Mouse (Mus musculus): Measurements from ENCODE around the gene Olfr506.
"Not testable (repeated sequence)": the region's sequence is repeated elsewhere in the genome, so short reads cannot be mapped to it uniquely, and the experiment has no call there.

Gene Olfr506

DNA sequence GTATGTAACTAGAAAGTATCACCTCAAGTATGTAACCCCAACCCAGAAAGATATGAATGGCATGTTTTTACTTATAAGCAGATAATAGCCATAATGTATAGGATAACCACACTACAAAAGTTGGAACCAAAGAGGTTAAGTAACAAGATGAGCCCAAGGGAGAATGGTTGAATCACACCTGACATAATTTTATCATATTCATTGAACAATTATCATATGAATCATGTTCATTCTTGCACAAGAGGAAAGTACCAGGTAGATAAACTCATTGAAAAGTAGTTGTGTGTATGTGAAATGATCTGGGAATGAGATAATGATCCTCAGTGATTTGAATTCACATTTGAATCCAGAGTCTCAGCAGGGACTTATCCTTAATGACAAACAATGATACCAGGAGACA, at the start of gene Olfr506:
TSS of gene Olfr506 (plus strand) at position 301 of the 400 bp plus-strand sequence.
- no peak for DNase-seq (ENCODE audit: low spot score in 2 of 2)

- no peak for DNase-seq (ENCODE audit: low spot score in 2 of 2)
Measured at GRCm38 (mm10) chr7:108565693-108566092, 44.9 kb upstream of the Olfr506 start, which contains the start of gene Olfr504. Gene Olfr504, minus strand, starts transcription at chr7:108565793.

DNA sequence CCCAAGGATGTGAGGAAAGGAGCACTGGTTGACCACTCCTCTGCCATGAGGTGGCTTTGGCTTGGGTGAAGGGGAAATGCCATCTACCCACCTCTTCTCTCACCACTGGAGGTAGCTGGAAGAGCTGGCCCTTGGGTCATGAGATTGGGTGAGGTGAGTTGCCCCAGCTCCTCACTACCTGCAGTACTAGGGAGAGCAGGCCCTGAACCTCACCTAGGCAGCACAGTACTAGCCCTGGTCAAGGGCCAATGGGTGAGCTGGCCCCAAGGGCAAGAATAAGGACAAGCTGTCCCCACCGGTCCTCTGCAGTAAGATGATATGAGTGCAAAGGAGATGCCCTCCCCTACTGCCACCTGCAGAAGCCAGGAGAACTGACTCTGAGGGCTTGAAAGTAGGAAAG, 20.8 kb upstream of the Olfr506 start:
- no peak for DNase-seq (ENCODE audit: low spot score in 2 of 2)

DNA sequence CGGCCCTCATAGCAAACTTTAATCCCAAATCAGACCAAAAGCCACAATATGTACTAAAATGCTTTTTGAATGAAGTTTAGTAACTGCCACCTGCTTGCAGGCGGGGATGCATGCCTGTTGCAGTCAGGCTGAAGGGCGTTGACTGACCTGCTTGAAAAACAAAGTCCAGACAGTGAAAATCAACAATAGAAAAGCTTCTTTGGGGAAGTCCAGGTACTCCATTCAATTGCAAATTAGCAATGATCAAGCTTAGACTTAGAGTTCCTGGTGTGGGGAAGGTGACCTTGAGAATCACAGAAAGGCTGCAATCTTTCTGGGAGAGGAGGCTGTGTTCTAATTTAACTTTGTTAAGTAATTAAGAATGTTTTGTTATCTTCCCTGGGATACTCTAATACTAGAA, 8.7 kb upstream of the Olfr506 start:
- not testable (repeated sequence) for DNase-seq (ENCODE audit: low spot score in 2 of 2)

GRCm38 (mm10) chr7:108614110-108614509, 3.5 kb downstream of the Olfr506 start:
- no peak for DNase-seq (ENCODE audit: low spot score in 2 of 2)

- not testable (repeated sequence) for DNase-seq (ENCODE audit: low spot score in 2 of 2)
Measured at GRCm38 (mm10) chr7:108616781-108617180, 6.2 kb downstream of the Olfr506 start.

- no peak for DNase-seq (ENCODE audit: low spot score in 2 of 2)
Measured at GRCm38 (mm10) chr7:108621514-108621913, 10.9 kb downstream of the Olfr506 start, which contains the start of gene Olfr507. Gene Olfr507, plus strand, starts transcription at chr7:108621814.

- no peak for DNase-seq (ENCODE audit: low spot score in 2 of 2)
Measured at GRCm38 (mm10) chr7:108629694-108630093, 19.1 kb downstream of the Olfr506 start, which contains the start of gene Olfr508. Gene Olfr508, plus strand, starts transcription at chr7:108629994.

GRCm38 (mm10) chr7:108651806-108652205, 41.2 kb downstream of the Olfr506 start, which contains the start of gene Olfr509:
Gene Olfr509, minus strand, starts transcription at chr7:108651906.
- DNase-seq (ENCODE audit: low spot score in 2 of 2), result no peak

DNA sequence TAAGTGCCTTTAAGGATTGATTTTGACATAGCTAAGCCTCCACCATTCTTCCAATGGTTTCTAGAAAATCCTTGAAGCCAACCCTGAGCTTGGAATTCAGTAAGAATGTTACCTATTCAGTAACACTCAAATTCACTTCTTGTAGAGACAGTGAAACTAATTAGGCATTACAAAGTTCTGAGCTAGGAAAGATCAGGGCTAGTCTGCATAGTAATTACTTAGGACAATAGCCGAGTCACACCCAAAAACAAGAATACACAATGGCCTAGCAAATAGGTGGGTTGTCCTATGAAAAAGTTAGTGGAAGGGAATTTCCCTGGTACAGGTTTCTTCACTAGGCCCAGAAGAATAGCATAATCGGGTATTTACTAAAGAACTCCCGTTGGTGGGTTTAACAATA, 51.8 kb downstream of the Olfr506 start:
- DNase-seq (ENCODE audit: low spot score in 2 of 2), result no peak
